Mouse (Mus musculus): ENCODE measurements around the gene Cables2. TPM values are rescaled to one million over a fixed set of nuclear protein-coding genes. Genes with fewer than 3 reads are reported as not detected.

Cables2 gene
- polyA plus RNA-seq, 1 experiment from 2014 or later = 16.8 TPM

DNA sequence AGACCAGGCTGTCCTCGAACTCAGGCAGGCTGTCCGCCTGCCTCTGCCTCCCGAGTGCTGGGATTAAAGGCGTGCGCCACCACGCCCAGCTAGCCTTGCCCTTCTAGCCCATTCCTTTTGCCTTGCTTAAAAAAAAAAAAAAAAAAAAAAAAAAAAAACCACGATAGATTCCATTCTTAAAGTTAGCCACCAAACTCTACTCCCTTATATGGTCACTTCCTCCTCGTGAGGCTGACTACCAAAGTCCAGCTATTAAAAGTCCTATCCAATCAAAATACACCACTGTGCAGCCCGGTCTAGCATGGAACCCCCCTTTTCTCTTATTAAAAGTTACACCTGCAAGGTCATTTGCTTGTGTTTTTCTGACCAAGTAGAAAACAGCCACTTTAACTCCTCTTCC lies 17.6 kb downstream of the Cables2 start:
- Histone ChIP-seq H3K4me1 (replicated peaks; ENCODE audit: control insufficient read depth, insufficient read depth, low read length) (peaks cover 11% of the 10 kb centered on the region; the same call in 1 of the 2 replicates), H3K4me3 (ENCODE audit: low read depth, low read length) (no peak overlapping the region), H3K36me3 (ENCODE audit: control insufficient read depth, insufficient read depth, low read length) (no peaks in the 10 kb centered on the region; the same call in 1 of the 2 replicates), H3K9me3 (ENCODE audit: control insufficient read depth, low read length) (no peaks in the 10 kb centered on the region), H3K4me2 (ENCODE audit: low read depth, low read length, severe bottlenecking) (peak overlapping the region; percentile 89; the same call in 1 of the 2 replicates), H3K27ac (ENCODE audit: low read depth, low read length) (no peak overlapping the region), H3K27me3 (ENCODE audit: control insufficient read depth, insufficient read depth, low read length) (no peaks in the 10 kb centered on the region), H3K9ac (ENCODE audit: low read length) (no peak overlapping the region; the same call in 1 of the 2 replicates)
- DNase-seq (ENCODE audit: low spot score) (no peak), ATAC-seq (replicated peaks; ENCODE audit: low FRiP score) (no peak)
- 90% methylated on average over 9 of the region's 9 CpGs for WGBS

DNA sequence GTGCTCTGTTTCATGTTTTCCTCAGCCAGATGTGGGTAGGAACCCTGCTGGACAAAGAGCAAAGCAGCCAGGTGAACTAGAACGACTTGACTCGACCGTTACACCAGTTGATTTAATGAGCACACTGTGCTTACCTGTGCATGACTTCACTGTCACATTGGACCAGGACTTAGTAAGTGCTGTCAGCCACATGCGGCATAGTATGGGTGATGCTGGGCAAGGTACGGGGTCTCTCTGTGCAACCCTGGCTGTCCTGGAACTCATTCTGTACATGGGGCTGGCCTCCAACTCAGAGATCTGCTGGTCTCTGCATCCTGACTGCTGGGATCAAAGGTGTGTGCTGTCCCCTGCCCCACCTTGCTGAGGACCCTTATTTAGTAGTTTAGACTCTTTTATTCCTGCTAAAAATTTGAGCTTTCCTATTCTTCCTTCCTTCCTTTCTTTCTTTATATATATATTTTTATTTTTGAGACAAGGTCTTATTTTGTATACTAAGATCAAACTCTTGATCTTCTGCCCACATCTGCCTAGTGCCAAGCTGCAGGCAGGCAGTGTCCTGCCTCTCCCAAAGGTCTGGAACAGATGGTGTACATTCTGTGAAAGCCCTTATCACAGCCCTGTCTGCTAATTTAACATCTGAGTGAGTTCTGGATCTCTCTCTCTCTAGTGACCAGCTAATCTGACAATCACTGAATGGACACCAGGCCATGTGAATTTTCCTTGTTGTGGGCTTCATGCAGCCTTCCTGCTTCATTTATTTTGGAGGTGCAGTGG lies 18.7 kb downstream of the Cables2 start:
- WGBS = 93% methylated on average over 5 of the region's 5 CpGs
- Histone ChIP-seq H3K27ac (ENCODE audit: low read depth, low read length) (no peak overlapping the region), H3K36me3 (ENCODE audit: control insufficient read depth, insufficient read depth, low read length) (no peaks in the 10 kb centered on the region), H3K4me2 (ENCODE audit: low read depth, low read length, severe bottlenecking) (no peak overlapping the region), H3K4me1 (replicated peaks; ENCODE audit: control insufficient read depth, insufficient read depth, low read length) (peaks cover 11% of the 10 kb centered on the region; the same call in 1 of the 2 replicates), H3K4me3 (ENCODE audit: low read depth, low read length) (no peak overlapping the region), H3K27me3 (ENCODE audit: control insufficient read depth, insufficient read depth, low read length) (no peaks in the 10 kb centered on the region), H3K9me3 (ENCODE audit: control insufficient read depth, low read length) (no peaks in the 10 kb centered on the region), H3K9ac (ENCODE audit: low read length) (no peak overlapping the region)
- DNase-seq (ENCODE audit: low spot score) (no peak), ATAC-seq (replicated peaks; ENCODE audit: low FRiP score) (no peak)

GRCm38 (mm10) chr2:180251838-180252237 lies 21.5 kb downstream of the Cables2 start:
- no peaks in the 10 kb centered on the region for H3K27me3 ChIP-seq (ENCODE audit: control insufficient read depth, insufficient read depth, low read length)
- no peaks in the 10 kb centered on the region for H3K36me3 ChIP-seq (ENCODE audit: control insufficient read depth, insufficient read depth, low read length)
- H3K27ac ChIP-seq (ENCODE audit: low read depth, low read length) = no peak overlapping the region
- H3K9ac ChIP-seq (ENCODE audit: low read length) = no peak overlapping the region
- H3K4me2 ChIP-seq (ENCODE audit: low read depth, low read length, severe bottlenecking) = no peak overlapping the region
- H3K9me3 ChIP-seq (ENCODE audit: control insufficient read depth, low read length) = no peaks in the 10 kb centered on the region
- peaks cover 5% of the 10 kb centered on the region; the same call in 1 of the 2 replicates for H3K4me1 ChIP-seq (replicated peaks; ENCODE audit: control insufficient read depth, insufficient read depth, low read length)
- WGBS = 30% methylated on average over 3 of the region's 3 CpGs
- ATAC-seq (replicated peaks; ENCODE audit: low FRiP score) (peak; percentile 31; the same call in 1 of the 2 replicates), DNase-seq (ENCODE audit: low spot score) (no peak)
- H3K4me3 ChIP-seq (ENCODE audit: low read depth, low read length) = no peak overlapping the region

- no peak overlapping the region for H3K4me3 ChIP-seq (ENCODE audit: low read depth, low read length)
Measured at GRCm38 (mm10) chr2:180250930-180251611, 22.2 kb downstream of the Cables2 start.

GRCm38 (mm10) chr2:180248947-180249660 lies 24.2 kb downstream of the Cables2 start:
- Histone ChIP-seq H3K9ac (ENCODE audit: low read length) (no peak overlapping the region), H3K4me3 (ENCODE audit: low read depth, low read length) (no peak overlapping the region), H3K27me3 (ENCODE audit: control insufficient read depth, insufficient read depth, low read length) (no peaks in the 10 kb centered on the region), H3K27ac (ENCODE audit: low read depth, low read length) (no peak overlapping the region), H3K4me2 (ENCODE audit: low read depth, low read length, severe bottlenecking) (no peak overlapping the region), H3K9me3 (ENCODE audit: control insufficient read depth, low read length) (no peaks in the 10 kb centered on the region), H3K4me1 (replicated peaks; ENCODE audit: control insufficient read depth, insufficient read depth, low read length) (no peaks in the 10 kb centered on the region), H3K36me3 (ENCODE audit: control insufficient read depth, insufficient read depth, low read length) (no peaks in the 10 kb centered on the region)
- WGBS = 70% methylated on average over 9 of the region's 9 CpGs
- no peak for ATAC-seq (replicated peaks; ENCODE audit: low FRiP score)
- no peak for DNase-seq (ENCODE audit: low spot score)

More at GRCm38 (mm10) chr2:180250930-180251611, 22.2 kb downstream of the Cables2 start:
- Histone ChIP-seq H3K27me3 (ENCODE audit: control insufficient read depth, insufficient read depth, low read length) (no peaks in the 10 kb centered on the region), H3K9ac (ENCODE audit: low read length) (no peak overlapping the region), H3K4me1 (replicated peaks; ENCODE audit: control insufficient read depth, insufficient read depth, low read length) (peaks cover 3% of the 10 kb centered on the region; the same call in 1 of the 2 replicates), H3K9me3 (ENCODE audit: control insufficient read depth, low read length) (no peaks in the 10 kb centered on the region), H3K27ac (ENCODE audit: low read depth, low read length) (no peak overlapping the region), H3K36me3 (ENCODE audit: control insufficient read depth, insufficient read depth, low read length) (no peaks in the 10 kb centered on the region), H3K4me2 (ENCODE audit: low read depth, low read length, severe bottlenecking) (no peak overlapping the region)
- ATAC-seq (replicated peaks; ENCODE audit: low FRiP score) (peak; percentile 88), DNase-seq (ENCODE audit: low spot score) (peak; percentile 84)
- WGBS = 28% methylated on average over 11 of the region's 11 CpGs

- DNase-seq (ENCODE audit: low spot score) (no peak), ATAC-seq (replicated peaks; ENCODE audit: low FRiP score) (no peak)
- H3K9me3 ChIP-seq (ENCODE audit: control insufficient read depth, low read length) = no peaks in the 10 kb centered on the region
- no peak overlapping the region for H3K27ac ChIP-seq (ENCODE audit: low read depth, low read length)
- H3K4me2 ChIP-seq (ENCODE audit: low read depth, low read length, severe bottlenecking) = no peak overlapping the region
- H3K27me3 ChIP-seq (ENCODE audit: control insufficient read depth, insufficient read depth, low read length) = no peaks in the 10 kb centered on the region
- H3K36me3 ChIP-seq (ENCODE audit: control insufficient read depth, insufficient read depth, low read length) = no peaks in the 10 kb centered on the region
- no peak overlapping the region for H3K9ac ChIP-seq (ENCODE audit: low read length)
- H3K4me3 ChIP-seq (ENCODE audit: low read depth, low read length) = no peak overlapping the region
- no peaks in the 10 kb centered on the region for H3K4me1 ChIP-seq (replicated peaks; ENCODE audit: control insufficient read depth, insufficient read depth, low read length)
- WGBS = 92% methylated on average over 5 of the region's 5 CpGs
Measured at GRCm38 (mm10) chr2:180247916-180248315, 25.4 kb downstream of the Cables2 start.

DNA sequence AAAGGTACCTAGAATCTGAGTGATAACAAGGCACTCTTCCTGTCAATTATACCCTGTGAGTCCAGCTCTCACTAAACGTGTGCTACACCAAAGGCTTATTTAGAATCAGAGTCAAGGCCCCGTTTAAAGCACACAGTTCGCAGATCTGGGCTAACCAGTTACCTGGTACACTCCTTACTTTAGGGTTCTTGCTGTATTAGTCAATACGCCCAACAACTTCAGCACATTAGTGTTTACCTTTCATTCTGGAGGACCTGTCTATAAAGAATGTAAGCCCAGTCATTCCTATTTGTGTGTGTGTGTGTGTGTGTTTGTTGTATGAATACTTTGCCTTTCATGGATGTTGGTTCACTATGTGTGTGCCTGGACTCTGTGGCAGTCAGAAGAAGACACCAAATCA lies 30.2 kb downstream of the Cables2 start:
- no peak overlapping the region for H3K4me3 ChIP-seq (ENCODE audit: low read depth, low read length)
- H3K4me1 ChIP-seq (replicated peaks; ENCODE audit: control insufficient read depth, insufficient read depth, low read length) = no peaks in the 10 kb centered on the region
- DNase-seq (ENCODE audit: low spot score) = no peak
- no peak for ATAC-seq (replicated peaks; ENCODE audit: low FRiP score)
- H3K4me2 ChIP-seq (ENCODE audit: low read depth, low read length, severe bottlenecking) = no peak overlapping the region
- H3K36me3 ChIP-seq (ENCODE audit: control insufficient read depth, insufficient read depth, low read length) = no peaks in the 10 kb centered on the region
- WGBS = 92% methylated on average over 4 of the region's 4 CpGs
- no peak overlapping the region for H3K9ac ChIP-seq (ENCODE audit: low read length)
- no peak overlapping the region for H3K27ac ChIP-seq (ENCODE audit: low read depth, low read length)
- H3K9me3 ChIP-seq (ENCODE audit: control insufficient read depth, low read length) = no peaks in the 10 kb centered on the region
- H3K27me3 ChIP-seq (ENCODE audit: control insufficient read depth, insufficient read depth, low read length) = no peaks in the 10 kb centered on the region

GRCm38 (mm10) chr2:180238591-180238990 lies 34.7 kb downstream of the Cables2 start:
- ATAC-seq (replicated peaks; ENCODE audit: low FRiP score) = no peak
- WGBS = 79% methylated on average over 5 of the region's 5 CpGs

More at GRCm38 (mm10) chr2:180238591-180238990, 34.7 kb downstream of the Cables2 start:
- Histone ChIP-seq H3K4me3 (ENCODE audit: low read depth, low read length) (no peak overlapping the region), H3K4me2 (ENCODE audit: low read depth, low read length, severe bottlenecking) (no peak overlapping the region), H3K9me3 (ENCODE audit: control insufficient read depth, low read length) (no peaks in the 10 kb centered on the region), H3K27me3 (ENCODE audit: control insufficient read depth, insufficient read depth, low read length) (no peaks in the 10 kb centered on the region), H3K4me1 (replicated peaks; ENCODE audit: control insufficient read depth, insufficient read depth, low read length) (no peaks in the 10 kb centered on the region; the same call in 1 of the 2 replicates), H3K36me3 (ENCODE audit: control insufficient read depth, insufficient read depth, low read length) (no peaks in the 10 kb centered on the region), H3K9ac (ENCODE audit: low read length) (no peak overlapping the region), H3K27ac (ENCODE audit: low read depth, low read length) (no peak overlapping the region)
- no peak for DNase-seq (ENCODE audit: low spot score)
